ENCODE assay signal across 10 mouse cellular contexts in the genomic region with DNA sequence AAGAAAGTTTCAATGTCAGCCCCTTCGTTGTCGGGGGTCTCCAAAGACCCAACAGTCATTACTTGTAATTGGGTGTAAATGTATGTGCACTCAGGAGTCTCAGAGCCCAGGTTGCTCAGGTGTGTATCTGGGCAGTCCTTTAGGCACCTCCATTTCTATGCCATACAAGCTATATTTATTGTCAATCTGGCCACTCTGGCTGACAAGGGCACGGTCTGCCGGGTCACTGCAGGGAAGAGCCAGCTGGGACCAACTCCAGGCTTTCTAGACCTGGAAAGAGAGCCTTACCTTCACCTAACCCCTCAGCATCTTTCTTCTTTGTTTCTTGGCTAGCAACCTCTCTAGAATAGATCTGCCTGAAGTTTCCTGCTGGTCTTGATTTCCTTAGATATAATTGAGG. TPM values are rescaled to one million over a fixed set of nuclear protein-coding genes. Genes with fewer than 3 reads are reported as not detected.
DNase-seq lines count a peak whose midpoint lies in the region; ATAC-seq and TF ChIP-seq lines count a peak whose summit lies in the region.
"Had no signal": no experiment of that assay in that cellular context is flagged by ENCODE, and none has a peak within 500 bp of the region (broad histone marks: within the 10 kb centered on the region; RNA-seq: fewer than 3 reads in every experiment).

No protein-coding gene starts in this region.

- H3K36me3 ChIP-seq in heart, embryonic 12.5 days = peaks cover 84% of the 10 kb centered on the region
- peaks cover 90% of the 10 kb centered on the region for H3K36me3 ChIP-seq in limb, embryonic 13.5 days
- H3K36me3 ChIP-seq in limb, embryonic 10.5 days = peaks cover 95% of the 10 kb centered on the region
- H3K36me3 ChIP-seq in embryonic facial prominence, embryonic 14.5 days (ENCODE audit: control insufficient read depth, insufficient read depth, low read length) = peaks cover 89% of the 10 kb centered on the region
- peaks cover 53% of the 10 kb centered on the region for H3K36me3 ChIP-seq in intestine, postnatal 0 days (ENCODE audit: control insufficient read depth, insufficient read depth)

- no peaks in the 10 kb centered on the region for H3K9me3 ChIP-seq in heart, embryonic 12.5 days (replicated peaks)
- no peaks in the 10 kb centered on the region for H3K9me3 ChIP-seq in limb, embryonic 13.5 days
- no peaks in the 10 kb centered on the region for H3K9me3 ChIP-seq in limb, embryonic 10.5 days (replicated peaks)
- H3K9me3 ChIP-seq in embryonic facial prominence, embryonic 14.5 days (ENCODE audit: control insufficient read depth, low read length) = no peaks in the 10 kb centered on the region
- no peaks in the 10 kb centered on the region for H3K9me3 ChIP-seq in intestine, postnatal 0 days (ENCODE audit: control insufficient read depth)
- H3K9me3 ChIP-seq: forebrain, embryonic 15.5 days; hindbrain, embryonic 15.5 days had no signal

- no peaks in the 10 kb centered on the region for H3K27me3 ChIP-seq in heart, embryonic 12.5 days (replicated peaks)
- no peaks in the 10 kb centered on the region for H3K27me3 ChIP-seq in limb, embryonic 13.5 days
- H3K27me3 ChIP-seq in limb, embryonic 10.5 days (ENCODE audit: low read depth, poor library complexity, severe bottlenecking) = no peaks in the 10 kb centered on the region
- H3K27me3 ChIP-seq in embryonic facial prominence, embryonic 14.5 days (replicated peaks; ENCODE audit: control insufficient read depth, insufficient read depth, low read length) = no peaks in the 10 kb centered on the region
- no peaks in the 10 kb centered on the region for H3K27me3 ChIP-seq in intestine, postnatal 0 days (replicated peaks; ENCODE audit: control insufficient read depth, insufficient read depth, low read length)
- H3K27me3 ChIP-seq: forebrain, embryonic 15.5 days; hindbrain, embryonic 15.5 days had no signal

- intact Hi-C loops in heart, postnatal 10 days (cut with DNase I) = no loop called here

- WGBS in heart, embryonic 12.5 days = 77% methylated on average over 4 of the region's 4 CpGs
- WGBS in limb, embryonic 13.5 days = 81% methylated on average over 4 of the region's 4 CpGs
- WGBS in limb, embryonic 10.5 days = 83% methylated on average over 4 of the region's 4 CpGs
- 87% methylated on average over 4 of the region's 4 CpGs for WGBS in embryonic facial prominence, embryonic 14.5 days
- WGBS in intestine, postnatal 0 days = 77% methylated on average over 4 of the region's 4 CpGs

- H3K9ac ChIP-seq in heart, embryonic 12.5 days = 0 out of 2 replicates have a peak overlapping the region, but pooled peaks have one; percentile 20
- H3K9ac ChIP-seq in limb, embryonic 13.5 days = 0 out of 2 replicates have a peak overlapping the region, but pooled peaks have one; percentile 4
- no peak overlapping the region for H3K9ac ChIP-seq in embryonic facial prominence, embryonic 14.5 days (ENCODE audit: low read depth, low read length)
- H3K9ac ChIP-seq in intestine, postnatal 0 days (ENCODE audit: low read depth, low read length) = no peak overlapping the region
- H3K9ac ChIP-seq: forebrain, embryonic 15.5 days; hindbrain, embryonic 15.5 days had no signal

- no peak for ATAC-seq in heart, embryonic 12.5 days (ENCODE audit: insufficient number of reproducible peaks, low FRiP score)
- ATAC-seq in limb, embryonic 13.5 days (ENCODE audit: low FRiP score, low read depth) = no peak
- no peak for ATAC-seq in embryonic facial prominence, embryonic 14.5 days (ENCODE audit: low read depth)
- no peak for ATAC-seq in intestine, postnatal 0 days
- ATAC-seq: forebrain, embryonic 15.5 days had no signal

- TF ChIP-seq CTCF in intestine, postnatal 0 days (IDR thresholded peaks at IDR 0.05; ENCODE audit: low read depth) = no peak

- DNase-seq in heart, postnatal 10 days = no peak
- DNase-seq in limb, embryonic 10.5 days (ENCODE audit: low spot score) = no peak
- DNase-seq in embryonic facial prominence, embryonic 14.5 days (ENCODE audit: low spot score) = no peak
- no peak for DNase-seq in embryo, embryonic 9.5 days (ENCODE audit: extremely low spot score)

- no peak overlapping the region for H3K4me2 ChIP-seq in heart, embryonic 12.5 days
- H3K4me2 ChIP-seq in limb, embryonic 13.5 days (replicated peaks) = no peak overlapping the region
- H3K4me2 ChIP-seq in embryonic facial prominence, embryonic 14.5 days (ENCODE audit: low read depth, low read length) = no peak overlapping the region
- H3K4me2 ChIP-seq in intestine, postnatal 0 days (replicated peaks; ENCODE audit: low read depth) = no peak overlapping the region
- H3K4me2 ChIP-seq: forebrain, embryonic 15.5 days; midbrain, embryonic 11.5 days had no signal

- H3K4me1 ChIP-seq in heart, embryonic 12.5 days (replicated peaks) = peaks cover 74% of the 10 kb centered on the region
- H3K4me1 ChIP-seq in limb, embryonic 13.5 days = peaks cover 61% of the 10 kb centered on the region
- peaks cover 46% of the 10 kb centered on the region for H3K4me1 ChIP-seq in limb, embryonic 10.5 days
- H3K4me1 ChIP-seq in embryonic facial prominence, embryonic 14.5 days (ENCODE audit: control insufficient read depth, insufficient read depth, low read length) = peaks cover 32% of the 10 kb centered on the region
- peaks cover 29% of the 10 kb centered on the region; the same call in 1 of the 2 replicates for H3K4me1 ChIP-seq in intestine, postnatal 0 days (replicated peaks; ENCODE audit: control insufficient read depth, insufficient read depth, low read length)

- no peak overlapping the region for H3K4me3 ChIP-seq in heart, embryonic 12.5 days
- H3K4me3 ChIP-seq in limb, embryonic 13.5 days = no peak overlapping the region
- H3K4me3 ChIP-seq in limb, embryonic 10.5 days = no peak overlapping the region
- no peak overlapping the region for H3K4me3 ChIP-seq in embryonic facial prominence, embryonic 14.5 days (ENCODE audit: low read depth, low read length)
- H3K4me3 ChIP-seq in intestine, postnatal 0 days (ENCODE audit: low read depth, low read length) = no peak overlapping the region
- H3K4me3 ChIP-seq: forebrain, embryonic 15.5 days; hindbrain, embryonic 15.5 days had no signal

- peak overlapping the region; percentile 54; the same call in 1 of the 2 replicates for H3K27ac ChIP-seq in heart, embryonic 12.5 days (ENCODE audit: poor library complexity, severe bottlenecking)
- no peak overlapping the region for H3K27ac ChIP-seq in limb, embryonic 13.5 days
- H3K27ac ChIP-seq in limb, embryonic 10.5 days = no peak overlapping the region
- H3K27ac ChIP-seq in embryonic facial prominence, embryonic 14.5 days (replicated peaks; ENCODE audit: low read depth, low read length) = peak overlapping the region; percentile 18; the same call in 1 of the 2 replicates
- peak overlapping the region; percentile 41; the same call in 1 of the 2 replicates for H3K27ac ChIP-seq in intestine, postnatal 0 days (ENCODE audit: low read depth, low read length)
- H3K27ac ChIP-seq: forebrain, embryonic 15.5 days; hindbrain, embryonic 15.5 days had no signal

RNA-seq across cellular contexts. Expression of a gene that starts 8.2 kb away (rescaled TPM):
- polyA plus RNA-seq in heart, embryonic 12.5 days (2016; fragmentation: Nextera tagmentation; extraction: Ambion mirVana) = 24.1 and 24.2 TPM in 2 replicates
- 10 to 100 TPM; 49.9 to 50.6 TPM for total RNA-seq in heart, postnatal 10 days (2021)
- 13.6 and 14.2 TPM in 2 replicates for polyA plus RNA-seq in limb, embryonic 13.5 days (2015; fragmentation: Nextera tagmentation; extraction: Ambion mirVana)
- 13.0 and 15.2 TPM in 2 replicates for polyA plus RNA-seq in limb, embryonic 10.5 days (2016; fragmentation: Nextera tagmentation; extraction: Ambion mirVana)
- 21.5 and 27.1 TPM in 2 replicates for polyA plus RNA-seq in embryonic facial prominence, embryonic 14.5 days (2014; fragmentation: Nextera tagmentation; extraction: Ambion mirVana)
- 16.7 and 17.1 TPM in 2 replicates for polyA plus RNA-seq in intestine, postnatal 0 days (2015; fragmentation: Nextera tagmentation; extraction: Ambion mirVana)

Comparison
In these comparisons a context has a peak if more than half of its experiments do, and no peak if none do; other contexts are left out.
1. H3K27ac ChIP-seq: peak in heart, embryonic 12.5 days (single experiment), embryonic facial prominence, embryonic 14.5 days (single experiment) and intestine, postnatal 0 days (single experiment); none in limb, embryonic 13.5 days (single experiment) and limb, embryonic 10.5 days (single experiment).
2. H3K9ac ChIP-seq: peak in heart, embryonic 12.5 days (single experiment) and limb, embryonic 13.5 days (single experiment); none in embryonic facial prominence, embryonic 14.5 days (single experiment) and intestine, postnatal 0 days (single experiment).